Mouse (Mus musculus) C2C12 (cell line): ENCODE results near the gene Cmtm3. TPM values are rescaled to one million over a fixed set of nuclear protein-coding genes. Genes with fewer than 3 reads are reported as not detected.

Experiments used
- H3K27me3 ChIP-seq: one replicate; pipeline ENCODE4 v1.6.1; 2011; ENCODE audit not compliant: control insufficient read depth, insufficient read depth, insufficient read length
- H3K36me3 ChIP-seq: one replicate; pipeline ENCODE4 v1.6.1; 2011; ENCODE audit not compliant: control insufficient read depth, insufficient read depth
- H3K4me3 ChIP-seq: one replicate; pipeline ENCODE4 v1.5.1; 2011; ENCODE audit warnings: mild to moderate bottlenecking, control low read depth; ENCODE audit not compliant: poor library complexity, insufficient read depth, severe bottlenecking
- H3K79me2 ChIP-seq: one replicate; pipeline ENCODE4 v1.6.1; 2011; ENCODE audit not compliant: control insufficient read depth, insufficient read depth
- H3K79me3 ChIP-seq: one replicate; pipeline ENCODE4 v1.6.1; 2011; ENCODE audit warnings: low read depth, control low read depth
- H3ac ChIP-seq: one replicate; pipeline ENCODE3; 2011; ENCODE audit warnings: low read depth; ENCODE audit not compliant: control insufficient read depth, insufficient read length
- CEBPB ChIP-seq: IDR thresholded peaks from one replicate; pipeline ENCODE4 v1.6.1; 2011; ENCODE audit warnings: low read depth, mild to moderate bottlenecking, control low read depth, moderate library complexity
- CTCF ChIP-seq: IDR thresholded peaks from one replicate; pipeline ENCODE4 v1.5.1; 2011; ENCODE audit not compliant: control insufficient read depth, insufficient read depth, insufficient read length
- FOSL1 ChIP-seq: IDR thresholded peaks from one replicate; pipeline ENCODE4 v1.8.0; 2011; ENCODE audit warnings: mild to moderate bottlenecking, low read length; ENCODE audit not compliant: poor library complexity, insufficient read depth, severe bottlenecking
- MAX ChIP-seq: IDR thresholded peaks from one replicate; pipeline ENCODE4 v1.6.1; 2011; ENCODE audit warnings: mild to moderate bottlenecking, control low read depth
- MYOD1 ChIP-seq: IDR thresholded peaks from one replicate; pipeline ENCODE4 v1.6.1; 2011; ENCODE audit warnings: low read depth; ENCODE audit not compliant: control insufficient read depth, insufficient read length
- MYOG ChIP-seq: IDR thresholded peaks from one replicate; pipeline ENCODE4 v1.6.1; 2011; ENCODE audit not compliant: control insufficient read depth, insufficient read length; ENCODE audit errors: extremely low read depth
- USF1 ChIP-seq: IDR thresholded peaks from one replicate; pipeline ENCODE4 v1.6.1; 2011; ENCODE audit warnings: low read depth, mild to moderate bottlenecking, control low read depth, moderate library complexity
- polyA plus RNA-seq: library from polyadenylated mRNA; unstranded; fragments of >200 nt; fragmentation: generic; extraction: Trizol; gene quantifications from one replicate; pipeline ENCODE4 v1.2.1, GENCODE M21; 2012; ENCODE audit warnings: missing spikeins

Cmtm3 gene
- polyA plus RNA-seq, 1 experiment: 86.5 TPM

GRCm38 (mm10) chr8:104380961-104381411 lies 41.8 kb downstream of the Cmtm3 start:
- H3K79me2 ChIP-seq: peaks cover 98% of the 10 kb centered on the region
- H3K36me3 ChIP-seq: no peaks in the 10 kb centered on the region
- TF ChIP-seq MYOG (no peak), MYOD1 (no peak), MAX (no peak), USF1 (no peak), CEBPB (no peak), CTCF (no peak), FOSL1 (no peak)
- H3K4me3 ChIP-seq: no peak overlapping the region
- no peak overlapping the region for H3ac ChIP-seq
- peaks cover 29% of the 10 kb centered on the region for H3K79me3 ChIP-seq
- H3K27me3 ChIP-seq: no peaks in the 10 kb centered on the region

GRCm38 (mm10) chr8:104383296-104383695 lies 44.1 kb downstream of the Cmtm3 start:
- H3K4me3 ChIP-seq: no peak overlapping the region
- peaks cover 28% of the 10 kb centered on the region for H3K79me3 ChIP-seq
- H3K79me2 ChIP-seq: peaks cover 100% of the 10 kb centered on the region
- no peaks in the 10 kb centered on the region for H3K36me3 ChIP-seq
- no peak for TF ChIP-seq CTCF
- no peak for TF ChIP-seq MAX
- no peak for TF ChIP-seq FOSL1
- no peak for TF ChIP-seq MYOG
- no peak for TF ChIP-seq CEBPB
- TF ChIP-seq USF1: no peak
- TF ChIP-seq MYOD1: no peak
- no peak overlapping the region for H3ac ChIP-seq
- no peaks in the 10 kb centered on the region for H3K27me3 ChIP-seq

- no peak overlapping the region for H3K4me3 ChIP-seq
- H3ac ChIP-seq: no peak overlapping the region
- no peaks in the 10 kb centered on the region for H3K36me3 ChIP-seq
- peaks cover 28% of the 10 kb centered on the region for H3K79me3 ChIP-seq
- H3K79me2 ChIP-seq: peaks cover 100% of the 10 kb centered on the region
- no peak for TF ChIP-seq MYOD1
- no peak for TF ChIP-seq MYOG
- no peak for TF ChIP-seq MAX
- TF ChIP-seq CTCF: no peak
- no peak for TF ChIP-seq CEBPB
- no peak for TF ChIP-seq FOSL1
- no peak for TF ChIP-seq USF1
- no peaks in the 10 kb centered on the region for H3K27me3 ChIP-seq
Measured at GRCm38 (mm10) chr8:104383977-104384376, 44.8 kb downstream of the Cmtm3 start.

GRCm38 (mm10) chr8:104386693-104387092 lies 47.5 kb downstream of the Cmtm3 start:
- Histone ChIP-seq H3K27me3 (no peaks in the 10 kb centered on the region), H3K36me3 (peaks cover 3% of the 10 kb centered on the region), H3ac (no peak overlapping the region), H3K4me3 (no peak overlapping the region), H3K79me2 (peaks cover 84% of the 10 kb centered on the region), H3K79me3 (peaks cover 29% of the 10 kb centered on the region)
- TF ChIP-seq MYOD1: peak; percentile 60
- TF ChIP-seq MYOG: no peak

- H3K4me3 ChIP-seq: no peak overlapping the region
- TF ChIP-seq CEBPB (no peak), MYOD1 (no peak), MAX (no peak), USF1 (no peak), CTCF (no peak), MYOG (no peak), FOSL1 (no peak)
- peaks cover 3% of the 10 kb centered on the region for H3K36me3 ChIP-seq
- no peak overlapping the region for H3ac ChIP-seq
- no peaks in the 10 kb centered on the region for H3K27me3 ChIP-seq
- H3K79me3 ChIP-seq: peaks cover 33% of the 10 kb centered on the region
- peaks cover 84% of the 10 kb centered on the region for H3K79me2 ChIP-seq
Measured at GRCm38 (mm10) chr8:104387501-104387900, 48.3 kb downstream of the Cmtm3 start.

- peaks cover 84% of the 10 kb centered on the region for H3K79me2 ChIP-seq
- no peak overlapping the region for H3ac ChIP-seq
- H3K36me3 ChIP-seq: peaks cover 3% of the 10 kb centered on the region
- no peak for TF ChIP-seq CEBPB
- no peak for TF ChIP-seq MYOG
- TF ChIP-seq MYOD1: no peak
- no peak for TF ChIP-seq USF1
- no peak for TF ChIP-seq MAX
- TF ChIP-seq FOSL1: no peak
- no peak for TF ChIP-seq CTCF
- H3K4me3 ChIP-seq: no peak overlapping the region
- peaks cover 37% of the 10 kb centered on the region for H3K79me3 ChIP-seq
- no peaks in the 10 kb centered on the region for H3K27me3 ChIP-seq
Measured at GRCm38 (mm10) chr8:104387980-104388379, 48.8 kb downstream of the Cmtm3 start.
